Mouse (Mus musculus) hindbrain, embryonic 16.5 days (tissue): ENCODE results near the gene Trim9. TPM values are rescaled to one million over a fixed set of nuclear protein-coding genes. Genes with fewer than 3 reads are reported as not detected.
A peak's percentile ranks its signal among the peaks of the same experiment; 100 is the strongest.

Experiments
- ATAC-seq: fragments of 200-750 bp; cut with Nextera tagmentation; 2 replicates; pipeline ENCODE4 v1.8.0; 2017; ENCODE audit warnings: moderate TSS enrichment, moderate library complexity
- H3K27ac ChIP-seq: fragments of 300-500 bp; sonication (generic); 2 replicates; pipeline ENCODE4 v1.5.1; 2014; ENCODE audit warnings: low read depth, mild to moderate bottlenecking, control low read depth, low read length, moderate library complexity
- H3K27me3 ChIP-seq: fragments of 300-500 bp; sonication (generic); replicated peaks from 2 replicates; pipeline ENCODE4 v1.6.1; 2014; ENCODE audit warnings: low read length; ENCODE audit not compliant: control insufficient read depth, insufficient read depth
- H3K36me3 ChIP-seq: fragments of 300-500 bp; sonication (generic); 2 replicates; pipeline ENCODE4 v1.6.1; 2014; ENCODE audit warnings: mild to moderate bottlenecking, low read length, moderate library complexity, mixed read lengths; ENCODE audit not compliant: control insufficient read depth, insufficient read depth
- H3K4me1 ChIP-seq: fragments of 300-500 bp; sonication (generic); 2 replicates; pipeline ENCODE4 v1.6.1; 2014; ENCODE audit warnings: low read depth, low read length; ENCODE audit not compliant: control insufficient read depth, insufficient read depth
- H3K4me2 ChIP-seq: fragments of 300-500 bp; sonication (generic); 2 replicates; pipeline ENCODE4 v1.6.1; 2014; ENCODE audit warnings: mild to moderate bottlenecking, low read length, control low read depth, moderate library complexity
- H3K4me3 ChIP-seq: fragments of 300-500 bp; sonication (generic); 2 replicates; pipeline ENCODE4 v1.5.1; 2014; ENCODE audit warnings: mild to moderate bottlenecking, low read length, control low read depth, moderate library complexity
- H3K9ac ChIP-seq: fragments of 300-500 bp; sonication (generic); 2 replicates; pipeline ENCODE4 v1.6.1; 2014; ENCODE audit warnings: low read depth, mild to moderate bottlenecking, control low read depth, low read length, moderate library complexity
- H3K9me3 ChIP-seq: fragments of 300-500 bp; sonication (generic); 2 replicates; pipeline ENCODE4 v1.6.1; 2014; ENCODE audit warnings: mild to moderate bottlenecking, low read length, moderate library complexity; ENCODE audit not compliant: control insufficient read depth
- WGBS: fragments of 180-500 bp; shearing (Covaris S2); extraction: QIAGEN DNeasy Blood & Tissue Kit; methylation state at CpG from one replicate; pipeline ENCODE4 v1.1.7; 2014; 5-methylcytosine and 5-hydroxymethylcytosine counted together
- polyA plus RNA-seq: library from polyadenylated mRNA; unstranded; fragments of >200 nt; fragmentation: Nextera tagmentation; extraction: Ambion mirVana; gene quantifications from 2 replicates; pipeline ENCODE4 v1.2.1, GENCODE M21; 2015

Trim9 gene
- 98.0 and 108 TPM in 2 replicates for polyA plus RNA-seq

GRCm38 (mm10) chr12:70347202-70347841 lies at the start of gene Trim9:
Gene Trim9, minus strand, starts transcription at chr12:70347614.
- H3K36me3 ChIP-seq: no peaks in the 10 kb centered on the region
- H3K9ac ChIP-seq: peak within 1 kb of the TSS; percentile 93
- peak; percentile 98 for ATAC-seq
- H3K27ac ChIP-seq: peak within 1 kb of the TSS; percentile 98
- WGBS: under 1% methylated on average over 45 of the region's 50 CpGs
- H3K4me3 ChIP-seq: peak within 1 kb of the TSS; percentile 87
- no peaks in the 10 kb centered on the region for H3K27me3 ChIP-seq
- peaks cover 15% of the 10 kb centered on the region for H3K4me1 ChIP-seq
- H3K4me2 ChIP-seq: peak within 1 kb of the TSS; percentile 50
- no peaks in the 10 kb centered on the region for H3K9me3 ChIP-seq

GRCm38 (mm10) chr12:70395061-70395460 lies 47.6 kb upstream of the Trim9 start:
- Histone ChIP-seq H3K4me2 (no peak overlapping the region), H3K4me1 (no peaks in the 10 kb centered on the region), H3K27me3 (no peaks in the 10 kb centered on the region), H3K27ac (no peak overlapping the region), H3K36me3 (no peaks in the 10 kb centered on the region), H3K9me3 (no peaks in the 10 kb centered on the region), H3K4me3 (no peak overlapping the region), H3K9ac (no peak overlapping the region)
- ATAC-seq: no peak
- WGBS: 81% methylated on average over 3 of the region's 3 CpGs

GRCm38 (mm10) chr12:70391236-70391635 lies 43.8 kb upstream of the Trim9 start:
- Histone ChIP-seq H3K4me2 (no peak overlapping the region), H3K9ac (no peak overlapping the region), H3K27ac (no peak overlapping the region), H3K4me1 (no peaks in the 10 kb centered on the region), H3K27me3 (no peaks in the 10 kb centered on the region), H3K9me3 (no peaks in the 10 kb centered on the region), H3K4me3 (no peak overlapping the region), H3K36me3 (no peaks in the 10 kb centered on the region)
- no peak for ATAC-seq
- WGBS: 79% methylated on average over 3 of the region's 3 CpGs

- Histone ChIP-seq H3K27me3 (no peaks in the 10 kb centered on the region), H3K9ac (no peak overlapping the region), H3K4me2 (no peak overlapping the region), H3K36me3 (no peaks in the 10 kb centered on the region), H3K9me3 (no peaks in the 10 kb centered on the region), H3K27ac (no peak overlapping the region), H3K4me3 (no peak overlapping the region), H3K4me1 (no peaks in the 10 kb centered on the region)
- no peak for ATAC-seq
- 70% methylated on average over 10 of the region's 10 CpGs for WGBS
These were observed 27.6 kb upstream of the Trim9 start for GRCm38 (mm10) chr12:70374976-70375375.

GRCm38 (mm10) chr12:70372874-70373273 lies 25.5 kb upstream of the Trim9 start:
- Histone ChIP-seq H3K9me3 (no peaks in the 10 kb centered on the region), H3K4me1 (peaks cover 6% of the 10 kb centered on the region), H3K4me2 (no peak overlapping the region), H3K27me3 (no peaks in the 10 kb centered on the region), H3K27ac (no peak overlapping the region), H3K4me3 (no peak overlapping the region), H3K36me3 (no peaks in the 10 kb centered on the region), H3K9ac (no peak overlapping the region)
- no peak for ATAC-seq
- 94% methylated on average over 5 of the region's 5 CpGs for WGBS

GRCm38 (mm10) chr12:70369348-70369747 lies 21.9 kb upstream of the Trim9 start:
- Histone ChIP-seq H3K4me3 (no peak overlapping the region), H3K27ac (no peak overlapping the region), H3K4me2 (no peak overlapping the region), H3K9me3 (no peaks in the 10 kb centered on the region), H3K36me3 (no peaks in the 10 kb centered on the region), H3K9ac (no peak overlapping the region), H3K27me3 (no peaks in the 10 kb centered on the region), H3K4me1 (peaks cover 16% of the 10 kb centered on the region)
- ATAC-seq: no peak
- WGBS: 74% methylated on average over 12 of the region's 12 CpGs

- H3K9ac ChIP-seq: no peak overlapping the region
- H3K4me2 ChIP-seq: no peak overlapping the region
- ATAC-seq: no peak
- no peak overlapping the region for H3K4me3 ChIP-seq
- 58% methylated on average over 9 of the region's 9 CpGs for WGBS
- H3K4me1 ChIP-seq: peaks cover 16% of the 10 kb centered on the region
- H3K27me3 ChIP-seq: no peaks in the 10 kb centered on the region
- peak overlapping the region; percentile 51; the same call in 1 of the 2 replicates for H3K27ac ChIP-seq
- H3K36me3 ChIP-seq: no peaks in the 10 kb centered on the region
- H3K9me3 ChIP-seq: no peaks in the 10 kb centered on the region
These were observed 21.4 kb upstream of the Trim9 start for GRCm38 (mm10) chr12:70368820-70369219.

GRCm38 (mm10) chr12:70367326-70368248 lies 20.2 kb upstream of the Trim9 start:
- peak; percentile 99 for ATAC-seq
- H3K4me2 ChIP-seq: peak overlapping the region; percentile 51
- H3K27ac ChIP-seq: peak overlapping the region; percentile 95
- no peaks in the 10 kb centered on the region for H3K9me3 ChIP-seq
- H3K27me3 ChIP-seq: no peaks in the 10 kb centered on the region
- peaks cover 16% of the 10 kb centered on the region for H3K4me1 ChIP-seq
- H3K36me3 ChIP-seq: no peaks in the 10 kb centered on the region
- H3K4me3 ChIP-seq: peak overlapping the region; percentile 17
- WGBS: 10% methylated on average over 19 of the region's 19 CpGs
- peak overlapping the region; percentile 57 for H3K9ac ChIP-seq

GRCm38 (mm10) chr12:70363016-70363415 lies 15.6 kb upstream of the Trim9 start:
- no peaks in the 10 kb centered on the region for H3K9me3 ChIP-seq
- no peak overlapping the region for H3K9ac ChIP-seq
- no peak for ATAC-seq
- no peaks in the 10 kb centered on the region for H3K27me3 ChIP-seq
- WGBS: 19% methylated on average over 4 of the region's 4 CpGs
- H3K36me3 ChIP-seq: no peaks in the 10 kb centered on the region
- no peak overlapping the region for H3K27ac ChIP-seq
- no peak overlapping the region for H3K4me3 ChIP-seq
- H3K4me2 ChIP-seq: no peak overlapping the region
- H3K4me1 ChIP-seq: peaks cover 10% of the 10 kb centered on the region
